In genomic region chr4:118275601-118276519, GRCm38 (mm10) we compare ENCODE assay signal across 9 mouse cellular contexts. TPM values are rescaled to one million over a fixed set of nuclear protein-coding genes. Genes with fewer than 3 reads are reported as not detected.
A peak's percentile ranks its signal among the peaks of the same experiment; 100 is the strongest.
DNase-seq lines count a peak whose midpoint lies in the region; ATAC-seq and TF ChIP-seq lines count a peak whose summit lies in the region.
"Had no signal": no experiment of that assay in that cellular context is flagged by ENCODE, and none has a peak within 500 bp of the region (broad histone marks: within the 10 kb centered on the region; RNA-seq: fewer than 3 reads in every experiment).

No protein-coding gene starts in this region.

- WGBS in kidney, adult 2 months, result 71% methylated on average over 6 of the region's 6 CpGs
- 65% methylated on average over 6 of the region's 6 CpGs for WGBS in forebrain, embryonic 11.5 days
- WGBS in limb, embryonic 12.5 days, result 78% methylated on average over 6 of the region's 6 CpGs
- 46% methylated on average over 6 of the region's 6 CpGs for WGBS in midbrain, embryonic 14.5 days
- WGBS in cerebellum, adult 2 months, result 80% methylated on average over 6 of the region's 6 CpGs

- TF ChIP-seq CTCF in kidney, adult 2 months (conservative IDR thresholded peaks at IDR 0.05; ENCODE audit: insufficient read depth, insufficient read length, low read depth, low read length), result no peak
- no peak for TF ChIP-seq CTCF in cerebellum, adult 2 months (IDR thresholded peaks at IDR 0.05; ENCODE audit: borderline replicate concordance, insufficient read depth, low read depth, low read length)

- H3K27ac ChIP-seq in kidney, adult 2 months (ENCODE audit: insufficient read depth, low read depth, low read length), result peak overlapping the region; percentile 90
- H3K27ac ChIP-seq in forebrain, embryonic 11.5 days (ENCODE audit: low read depth, low read length), result peak overlapping the region; percentile 91
- peak overlapping the region; percentile 80 for H3K27ac ChIP-seq in limb, embryonic 12.5 days
- peak overlapping the region; percentile 94 for H3K27ac ChIP-seq in midbrain, embryonic 14.5 days (replicated peaks; ENCODE audit: low read depth, low read length)
- no peak overlapping the region for H3K27ac ChIP-seq in cerebellum, adult 2 months (ENCODE audit: insufficient read depth, low read length)

- H3K4me1 ChIP-seq in kidney, adult 2 months (ENCODE audit: control insufficient read depth, insufficient read depth, low read length), result peaks cover 68% of the 10 kb centered on the region
- H3K4me1 ChIP-seq in forebrain, embryonic 11.5 days (replicated peaks; ENCODE audit: control insufficient read depth, insufficient read depth, low read length), result peaks cover 50% of the 10 kb centered on the region
- H3K4me1 ChIP-seq in limb, embryonic 12.5 days (replicated peaks), result peaks cover 60% of the 10 kb centered on the region
- peaks cover 58% of the 10 kb centered on the region for H3K4me1 ChIP-seq in midbrain, embryonic 14.5 days (ENCODE audit: control insufficient read depth, insufficient read depth, low read length)
- H3K4me1 ChIP-seq in cerebellum, adult 2 months (ENCODE audit: control insufficient read depth, insufficient read depth, low read length), result peaks cover 18% of the 10 kb centered on the region

- H3K27me3 ChIP-seq in kidney, adult 2 months (replicated peaks; ENCODE audit: control insufficient read depth, insufficient read depth, low read length), result no peaks in the 10 kb centered on the region
- H3K27me3 ChIP-seq in forebrain, embryonic 11.5 days (ENCODE audit: control insufficient read depth, insufficient read depth, low read length), result no peaks in the 10 kb centered on the region
- H3K27me3 ChIP-seq in limb, embryonic 12.5 days, result no peaks in the 10 kb centered on the region
- no peaks in the 10 kb centered on the region for H3K27me3 ChIP-seq in midbrain, embryonic 14.5 days (ENCODE audit: control insufficient read depth, insufficient read depth, low read length)
- no peaks in the 10 kb centered on the region for H3K27me3 ChIP-seq in cerebellum, adult 2 months (ENCODE audit: control insufficient read depth, insufficient read depth, low read length)

- no peak overlapping the region for H3K4me3 ChIP-seq in kidney, adult 2 months (ENCODE audit: insufficient read depth, low read depth, low read length)
- H3K4me3 ChIP-seq in forebrain, embryonic 11.5 days (ENCODE audit: low read depth, low read length), result no peak overlapping the region
- no peak overlapping the region for H3K4me3 ChIP-seq in limb, embryonic 12.5 days (replicated peaks)
- H3K4me3 ChIP-seq in midbrain, embryonic 14.5 days (replicated peaks; ENCODE audit: low read depth, low read length), result no peak overlapping the region
- H3K4me3 ChIP-seq in cerebellum, adult 2 months (replicated peaks; ENCODE audit: insufficient read depth, low read depth, low read length), result no peak overlapping the region

- peak; percentile 84 for ATAC-seq in forebrain, embryonic 11.5 days (replicated peaks; ENCODE audit: low FRiP score)
- ATAC-seq in limb, embryonic 12.5 days (ENCODE audit: insufficient number of reproducible peaks, insufficient read depth, low FRiP score, low TSS enrichment, low read depth), result no peak
- peak; percentile 77 for ATAC-seq in midbrain, embryonic 14.5 days (ENCODE audit: low FRiP score, low TSS enrichment)

- no peaks in the 10 kb centered on the region for H3K36me3 ChIP-seq in kidney, adult 2 months (ENCODE audit: control insufficient read depth, insufficient read depth, low read length)
- H3K36me3 ChIP-seq in forebrain, embryonic 11.5 days (ENCODE audit: control insufficient read depth, insufficient read depth, low read length), result peaks cover 2% of the 10 kb centered on the region; the same call in 1 of the 2 replicates
- peaks cover 74% of the 10 kb centered on the region for H3K36me3 ChIP-seq in limb, embryonic 12.5 days
- peaks cover 14% of the 10 kb centered on the region for H3K36me3 ChIP-seq in midbrain, embryonic 14.5 days (ENCODE audit: control insufficient read depth, insufficient read depth, low read length)

- no peak for TF ChIP-seq POLR2A in kidney, adult 2 months (IDR thresholded peaks at IDR 0.05; ENCODE audit: low read depth, low read length)
- TF ChIP-seq POLR2A in cerebellum, adult 2 months (IDR thresholded peaks at IDR 0.05; ENCODE audit: borderline replicate concordance, insufficient read depth, low read length), result no peak

- H3K4me2 ChIP-seq in forebrain, embryonic 11.5 days (ENCODE audit: low read depth, low read length, severe bottlenecking), result peak overlapping the region; percentile 24; the same call in 1 of the 2 replicates
- H3K4me2 ChIP-seq in limb, embryonic 12.5 days, result peak overlapping the region; percentile 34
- H3K4me2 ChIP-seq in midbrain, embryonic 14.5 days (ENCODE audit: low read length), result peak overlapping the region; percentile 43

- H3K9ac ChIP-seq in forebrain, embryonic 11.5 days (ENCODE audit: low read length), result peak overlapping the region; percentile 48
- H3K9ac ChIP-seq in limb, embryonic 12.5 days (replicated peaks), result no peak overlapping the region; the same call in 1 of the 2 replicates
- peak overlapping the region; percentile 10; the same call in 1 of the 2 replicates for H3K9ac ChIP-seq in midbrain, embryonic 14.5 days (replicated peaks; ENCODE audit: low read length)

- H3K9me3 ChIP-seq in forebrain, embryonic 11.5 days (ENCODE audit: control insufficient read depth, low read length), result no peaks in the 10 kb centered on the region; the same call in 1 of the 2 replicates
- 0 out of 2 replicates have a peak, but pooled peaks cover 3% of the 10 kb centered on the region for H3K9me3 ChIP-seq in limb, embryonic 12.5 days
- 0 out of 2 replicates have a peak, but pooled peaks cover 1% of the 10 kb centered on the region for H3K9me3 ChIP-seq in midbrain, embryonic 14.5 days (ENCODE audit: control insufficient read depth, low read length)

- no peak for DNase-seq in kidney, adult 2 months
- DNase-seq in kidney, adult 18-20 months, result no peak
- no peak for DNase-seq in forebrain, embryonic 11.5 days (ENCODE audit: low spot score)
- no peak for DNase-seq in midbrain, embryonic 14.5 days
- no peak for DNase-seq in cerebellum, adult 2 months
- DNase-seq in embryo, embryonic 9.5 days (ENCODE audit: extremely low spot score), result no peak
- DNase-seq in thymus, adult 18-20 months, result no peak
- DNase-seq: thymus, postnatal 36 days had no signal

RNA-seq across cellular contexts. Expression of gene Ptprf, which starts 15.3 kb away (rescaled TPM):
- 89.9 and 114 TPM in 2 replicates for polyA plus RNA-seq in kidney, adult 2 months (2012; rRNA removed)
- polyA plus RNA-seq in forebrain, embryonic 11.5 days (2014; fragmentation: Nextera tagmentation; extraction: Ambion mirVana), result 90.5 and 99.9 TPM in 2 replicates
- 69.6 and 72.2 TPM in 2 replicates for polyA plus RNA-seq in limb, embryonic 12.5 days (2016; fragmentation: Nextera tagmentation; extraction: Ambion mirVana)
- polyA plus RNA-seq in midbrain, embryonic 14.5 days (2014; fragmentation: Nextera tagmentation; extraction: Ambion mirVana), result 69.5 and 73.4 TPM in 2 replicates
- polyA plus RNA-seq in cerebellum, adult 2 months (2012; rRNA removed), result 24.5 and 26.9 TPM in 2 replicates
